Mouse (Mus musculus): Measurements from ENCODE around the gene Pak1ip1. TPM values are rescaled to one million over a fixed set of nuclear protein-coding genes. Genes with fewer than 3 reads are reported as not detected.

Pak1ip1 gene
- 43.1 and 50.3 TPM in 2 replicates for polyA plus RNA-seq (2012; rRNA removed; ENCODE audit: low replicate concordance)

DNA sequence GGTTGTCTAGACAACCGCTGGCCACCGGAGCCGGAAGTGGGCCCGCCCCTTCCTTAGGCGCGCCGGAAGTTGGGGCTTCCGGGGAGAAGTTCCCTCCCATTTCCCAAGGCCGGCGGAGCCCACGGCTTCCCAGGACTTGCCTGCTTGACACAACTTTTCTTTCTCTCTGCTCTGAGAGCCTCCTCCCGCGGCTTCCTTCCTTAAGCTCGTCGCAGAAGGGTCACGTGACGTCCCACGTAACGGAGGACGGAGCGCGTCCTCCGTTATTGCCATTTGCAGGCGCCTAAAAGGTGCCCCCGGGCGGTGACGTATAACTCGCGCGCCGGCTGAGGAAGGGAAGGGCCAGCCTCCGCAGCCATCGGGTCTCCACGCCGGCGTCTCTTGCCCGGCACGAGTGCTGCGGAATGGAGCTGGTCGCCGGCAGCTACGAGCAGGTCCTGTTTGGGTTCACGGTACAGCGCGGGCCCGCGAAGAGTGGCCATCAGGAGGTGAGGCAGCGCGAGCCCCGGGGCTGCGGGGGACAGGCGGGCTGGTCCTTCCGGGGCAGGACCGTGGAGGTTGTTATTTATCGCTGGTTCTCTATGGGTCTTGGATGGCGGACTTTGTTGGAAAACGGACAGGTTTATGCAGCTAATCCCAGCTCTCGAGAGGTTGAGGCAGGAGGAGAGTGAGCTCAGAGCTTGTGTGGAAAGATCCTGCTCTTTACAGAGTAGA is at the start of gene Pak1ip1:
Gene Pak1ip1, plus strand, starts transcription at position 98 of the 714 bp plus-strand sequence.

DNA sequence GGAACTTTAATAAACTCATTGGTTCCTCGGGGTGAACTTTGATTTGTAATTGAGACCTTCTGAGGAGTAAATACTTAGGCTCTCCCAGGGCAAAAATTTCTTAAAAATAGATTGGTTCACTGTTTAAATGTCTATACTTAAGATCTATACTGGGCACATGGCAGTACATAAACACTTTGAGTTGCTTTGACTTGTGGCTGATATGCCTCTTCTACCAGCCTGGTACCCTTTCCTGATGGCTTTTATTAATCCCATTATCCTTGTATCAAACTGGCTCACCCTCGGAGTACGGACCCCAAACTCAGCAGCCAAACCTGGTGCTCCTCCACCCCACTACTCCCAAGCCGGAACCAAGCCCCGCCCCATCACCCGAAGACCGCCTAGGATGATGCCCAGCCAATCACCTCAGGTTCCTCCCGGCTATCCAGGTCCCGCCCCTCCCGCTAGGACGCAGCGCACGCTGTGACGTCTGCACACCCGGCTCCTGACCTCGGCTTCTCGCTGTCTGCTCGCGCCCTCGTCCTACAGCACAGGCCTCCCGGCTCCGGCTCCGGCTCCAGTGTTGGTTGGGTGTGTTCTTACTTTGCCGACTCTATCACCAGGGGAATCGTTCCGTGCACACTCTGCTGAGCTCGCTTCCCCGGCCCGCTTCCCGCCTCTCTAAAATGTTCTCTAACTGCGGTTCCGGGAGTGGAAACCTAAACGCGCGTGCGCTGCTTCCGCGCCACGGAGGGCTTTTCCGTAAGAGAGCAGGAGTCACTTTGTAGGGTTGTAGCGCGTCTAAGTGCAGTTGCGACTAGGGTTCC is 15.2 kb downstream of the Pak1ip1 start, which contains the start of gene Tmem14c:
Gene Tmem14c, plus strand, starts transcription at position 464 of the 806 bp plus-strand sequence.

Other genes starting within 250 kb of the Pak1ip1 start
- gene Gcnt2, start 141.3 kb upstream of the Pak1ip1 start, polyA plus RNA-seq (2012; rRNA removed; ENCODE audit: low replicate concordance) = 7.2 and 13.5 TPM in 2 replicates
- gene Tmem14c, start 15.3 kb downstream of the Pak1ip1 start, polyA plus RNA-seq (2012; rRNA removed; ENCODE audit: low replicate concordance) = 134 and 145 TPM in 2 replicates
- 0.12 TPM in 1 of 2 replicates, not detected in the other for gene Mak, start 78.7 kb downstream of the Pak1ip1 start, polyA plus RNA-seq (2012; rRNA removed; ENCODE audit: low replicate concordance)
- not detected in 2 replicates for gene Gcm2, start 110.0 kb downstream of the Pak1ip1 start, polyA plus RNA-seq (2012; rRNA removed; ENCODE audit: low replicate concordance)
- not detected in 2 replicates for gene Sycp2l, start 113.3 kb downstream of the Pak1ip1 start, polyA plus RNA-seq (2012; rRNA removed; ENCODE audit: low replicate concordance)
- gene Elovl2, start 219.4 kb downstream of the Pak1ip1 start, polyA plus RNA-seq (2012; rRNA removed; ENCODE audit: low replicate concordance) = 0.07 and 0.26 TPM in 2 replicates
- gene Smim13, start 248.8 kb downstream of the Pak1ip1 start, polyA plus RNA-seq (2012; rRNA removed; ENCODE audit: low replicate concordance) = 5.0 and 8.1 TPM in 2 replicates